Mouse (Mus musculus) stomach, postnatal 0 days (tissue): ENCODE results near the gene Rsad1.

Experiments used
- CTCF ChIP-seq: IDR thresholded peaks from 2 replicates; pipeline ENCODE4 v1.5.1; 2016; ENCODE audit warnings: antibody characterized with exemption, low read depth, mild to moderate bottlenecking, moderate library complexity
- EP300 ChIP-seq: optimal IDR thresholded peaks from 2 replicates; pipeline ENCODE3; 2016; ENCODE audit warnings: antibody characterized with exemption

- TF ChIP-seq CTCF (no peak), EP300 (no peak)
Measured at GRCm38 (mm10) chr11:94580111-94580740, 31.2 kb upstream of the Rsad1 start.
